Mouse (Mus musculus) liver, postnatal 0 days (tissue): Measurements from ENCODE around the gene Vps45.

Experiments used
- CTCF ChIP-seq: sonication (generic); IDR thresholded peaks from 2 replicates; pipeline ENCODE4 v1.5.1; 2016; ENCODE audit warnings: antibody characterized with exemption, low read depth
- EP300 ChIP-seq: IDR thresholded peaks from 2 replicates; pipeline ENCODE4 v1.6.1; 2016; ENCODE audit warnings: antibody characterized with exemption, low read depth, mild to moderate bottlenecking

DNA sequence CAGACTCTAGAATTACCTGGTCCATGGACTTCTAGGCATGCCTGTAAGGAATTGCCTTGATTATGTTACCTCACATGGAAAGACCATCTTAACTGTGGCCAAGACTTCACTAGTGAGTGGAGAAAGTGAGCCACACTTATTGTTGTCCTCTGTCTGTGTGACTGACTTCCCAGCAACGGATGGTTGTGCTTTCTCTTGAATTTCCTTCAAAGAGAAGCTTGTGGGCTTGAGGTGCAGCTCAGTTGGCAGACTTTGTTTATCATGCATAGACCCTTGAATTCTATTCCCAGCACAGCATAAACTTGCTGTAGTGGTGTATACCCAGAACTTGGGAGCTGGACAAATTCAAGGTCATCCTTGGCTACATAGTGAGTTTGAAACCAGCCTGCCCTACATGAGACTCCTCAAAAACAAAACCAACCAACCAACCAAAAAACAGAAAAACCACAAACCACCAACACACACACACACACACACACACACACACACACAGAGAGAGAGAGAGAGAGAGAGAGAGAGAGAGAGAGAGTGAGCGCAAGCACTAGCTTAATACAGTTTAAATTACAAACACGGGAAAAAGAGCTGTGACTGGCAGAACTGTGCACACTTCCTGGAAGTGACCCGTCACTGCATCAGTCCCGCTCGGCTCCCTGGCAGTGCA is 26.1 kb downstream of the Vps45 start:
- TF ChIP-seq CTCF, result no peak
- TF ChIP-seq EP300, result no peak
